Mouse (Mus musculus): Measurements from ENCODE around the gene Olfr170. TPM values are rescaled to one million over a fixed set of nuclear protein-coding genes. Genes with fewer than 3 reads are reported as not detected.
"Not testable (repeated sequence)": the region's sequence is repeated elsewhere in the genome, so short reads cannot be mapped to it uniquely, and the experiment has no call there.

Gene Olfr170
- not detected for polyA plus RNA-seq (2017; shearing (Covaris generic))

DNA sequence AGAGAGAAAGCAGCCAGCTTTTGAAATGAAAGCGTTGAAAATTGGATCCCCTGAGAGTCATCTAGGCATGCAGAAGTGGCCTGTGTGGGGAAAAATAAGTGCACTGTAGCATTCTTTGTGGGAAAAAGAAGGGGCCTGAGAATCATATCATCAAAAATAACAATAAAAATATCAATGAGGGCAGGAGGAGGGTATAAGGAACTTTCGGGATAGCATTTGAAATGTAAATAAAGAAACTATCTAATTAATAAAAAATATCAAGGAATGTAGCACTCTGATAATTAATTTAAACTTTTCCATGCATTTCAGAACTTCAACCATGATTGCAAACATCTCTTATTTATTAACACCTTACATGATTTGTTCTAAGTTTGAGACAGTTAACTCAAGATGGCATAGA is at the start of gene Olfr170:
Olfr170 (minus strand) TSS at position 101 of the 400 bp plus-strand sequence.
- not testable (repeated sequence) for ATAC-seq

DNA sequence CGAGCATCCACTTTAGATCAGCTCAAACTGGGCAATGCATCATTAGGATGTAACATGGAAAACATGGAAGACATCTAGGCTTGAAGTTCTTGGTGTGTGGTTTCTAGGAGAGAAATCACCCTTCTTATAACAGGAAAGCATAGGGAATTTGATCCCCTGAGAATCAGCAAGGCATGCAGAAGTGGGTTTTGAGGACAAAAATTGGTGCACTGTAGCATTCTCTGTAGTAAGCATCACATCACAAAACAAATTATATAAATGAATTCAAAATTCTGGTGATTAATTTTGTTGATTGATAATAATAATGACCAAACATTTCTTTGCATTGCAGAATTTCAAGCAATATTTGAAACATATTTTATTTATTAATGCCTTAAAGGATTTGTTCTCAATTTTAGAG is 18.1 kb upstream of the Olfr170 start, which contains the start of gene Olfr171:
Olfr171 (minus strand) TSS at position 101 of the 400 bp plus-strand sequence.
- no peak for ATAC-seq

DNA sequence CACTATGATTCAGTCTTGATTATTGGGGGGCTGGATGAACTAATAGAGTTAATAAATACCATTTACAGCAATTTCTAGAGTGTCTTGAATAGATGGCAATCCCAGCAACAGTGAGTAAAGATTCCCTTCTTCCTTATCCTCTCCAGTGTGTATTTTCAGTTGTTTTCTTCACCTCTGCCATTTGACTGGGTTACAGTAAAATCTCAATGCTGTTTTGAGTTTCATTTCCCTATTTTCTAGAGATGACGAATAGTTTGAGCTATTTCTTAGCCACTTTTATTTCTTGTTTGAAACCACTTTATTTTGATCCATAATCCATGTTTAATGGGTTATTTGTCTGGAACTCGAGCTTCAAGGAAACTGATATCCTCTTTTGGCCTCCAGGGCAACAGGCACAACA is 8.5 kb downstream of the Olfr170 start:
- no peak for ATAC-seq

DNA sequence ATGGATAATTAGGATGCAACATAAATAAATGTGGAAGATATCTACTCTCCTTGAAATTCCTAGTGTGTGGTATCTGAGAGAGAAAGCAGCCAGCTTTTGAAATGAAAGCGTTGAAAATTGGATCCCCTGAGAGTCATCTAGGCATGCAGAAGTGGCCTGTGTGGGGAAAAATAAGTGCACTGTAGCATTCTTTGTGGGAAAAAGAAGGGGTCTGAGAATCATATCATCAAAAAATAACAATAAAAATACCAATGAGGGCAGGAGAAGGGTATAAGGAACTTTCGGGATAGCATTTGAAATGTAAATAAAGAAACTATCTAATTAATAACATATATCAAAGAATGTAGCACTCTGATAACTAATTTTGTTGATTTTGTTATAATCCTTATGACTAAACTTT is 40.0 kb downstream of the Olfr170 start, which contains the start of gene Olfr169:
Olfr169 (minus strand) TSS at position 101 of the 400 bp plus-strand sequence.
- ATAC-seq, result not testable (repeated sequence)

Other genes starting within 250 kb of the Olfr170 start
- not detected for gene Olfr165, start 188.7 kb downstream of the Olfr170 start, polyA plus RNA-seq (2017; shearing (Covaris generic))
- not detected for gene Olfr166, start 128.2 kb downstream of the Olfr170 start, polyA plus RNA-seq (2017; shearing (Covaris generic))
- gene Olfr167, start 89.6 kb downstream of the Olfr170 start, polyA plus RNA-seq (2017; shearing (Covaris generic)), result under 1 TPM in 1 of 3 experiments, not detected in 2; 0.05 TPM
- not detected for gene Olfr168, start 76.3 kb downstream of the Olfr170 start, polyA plus RNA-seq (2017; shearing (Covaris generic))
- gene Olfr169, start 40.1 kb downstream of the Olfr170 start, polyA plus RNA-seq (2017; shearing (Covaris generic)), result not detected
- gene Olfr171, start 18.0 kb upstream of the Olfr170 start, polyA plus RNA-seq (2017; shearing (Covaris generic)), result not detected
- not detected for gene Lamp3, start 94.5 kb upstream of the Olfr170 start, polyA plus RNA-seq (2017; shearing (Covaris generic))
- 10 to 100 TPM; 11.8 to 27.1 (median 14.7) TPM for gene B3gnt5, start 148.3 kb upstream of the Olfr170 start, polyA plus RNA-seq (2017; shearing (Covaris generic))

Measured in inflammation-experienced regulatory T-cells, adult 6 months (primary cell).